Mouse (Mus musculus) liver, postnatal 0 days (tissue): ENCODE data around the gene Spns1. TPM values are rescaled to one million over a fixed set of nuclear protein-coding genes. Genes with fewer than 3 reads are reported as not detected.

Source experiments
- ATAC-seq: fragments of 200-750 bp; cut with Nextera tagmentation; 2 replicates; pipeline ENCODE4 v1.8.0; 2017; ENCODE audit warnings: mild to moderate bottlenecking, moderate library complexity
- DNase-seq: peaks from one replicate; pipeline ENCODE4 v3.0.0-alpha.2; 2016
- H3K27ac ChIP-seq: fragments of 300-500 bp; sonication (generic); 2 replicates; pipeline ENCODE4 v1.5.1; 2014; ENCODE audit warnings: antibody characterized with exemption, moderate library complexity, mild to moderate bottlenecking, low read depth
- H3K27me3 ChIP-seq: fragments of 300-500 bp; sonication (generic); 2 replicates; pipeline ENCODE4 v1.6.1; 2014; ENCODE audit warnings: low read length, control low read depth, mixed read lengths; ENCODE audit not compliant: insufficient read depth
- H3K36me3 ChIP-seq: fragments of 300-500 bp; sonication (generic); replicated peaks from 2 replicates; pipeline ENCODE4 v1.6.1; 2014; ENCODE audit warnings: mild to moderate bottlenecking, control low read depth, low read length, moderate library complexity, mixed read lengths; ENCODE audit not compliant: insufficient read depth
- H3K4me1 ChIP-seq: fragments of 300-500 bp; sonication (generic); 2 replicates; pipeline ENCODE4 v1.6.1; 2014; ENCODE audit warnings: antibody characterized with exemption, mild to moderate bottlenecking, control low read depth; ENCODE audit not compliant: insufficient read depth
- H3K4me2 ChIP-seq: fragments of 300-500 bp; sonication (generic); 2 replicates; pipeline ENCODE4 v1.6.1; 2014; ENCODE audit warnings: low read depth, mild to moderate bottlenecking, low read length, moderate library complexity, mixed read lengths
- H3K4me3 ChIP-seq: fragments of 300-500 bp; sonication (generic); 2 replicates; pipeline ENCODE4 v1.5.1; 2014; ENCODE audit warnings: low read depth, low read length
- H3K9ac ChIP-seq: fragments of 300-500 bp; sonication (generic); replicated peaks from 2 replicates; pipeline ENCODE4 v1.6.1; 2014; ENCODE audit warnings: mild to moderate bottlenecking, moderate library complexity
- H3K9me3 ChIP-seq: fragments of 300-500 bp; sonication (generic); 2 replicates; pipeline ENCODE4 v1.6.1; 2016; ENCODE audit warnings: mild to moderate bottlenecking, control low read depth, low read length, mixed read lengths
- CTCF ChIP-seq: sonication (generic); IDR thresholded peaks from 2 replicates; pipeline ENCODE4 v1.5.1; 2016; ENCODE audit warnings: antibody characterized with exemption, low read depth
- EP300 ChIP-seq: IDR thresholded peaks from 2 replicates; pipeline ENCODE4 v1.6.1; 2016; ENCODE audit warnings: antibody characterized with exemption, low read depth, mild to moderate bottlenecking
- WGBS: fragments of 180-500 bp; shearing (Covaris S2); extraction: QIAGEN DNeasy Blood & Tissue Kit; methylation state at CpG from one replicate; pipeline ENCODE4 v1.1.7; 2014; ENCODE audit not compliant: insufficient replicate concordance; 5-methylcytosine and 5-hydroxymethylcytosine counted together
- polyA plus RNA-seq: library from polyadenylated mRNA; unstranded; fragments of >200 nt; fragmentation: Nextera tagmentation; extraction: Ambion mirVana; gene quantifications from 2 replicates; pipeline ENCODE4 v1.2.1, GENCODE M21; 2015

Spns1 gene
- polyA plus RNA-seq, 1 experiment from 2014 or later, result 18.6 TPM

DNA sequence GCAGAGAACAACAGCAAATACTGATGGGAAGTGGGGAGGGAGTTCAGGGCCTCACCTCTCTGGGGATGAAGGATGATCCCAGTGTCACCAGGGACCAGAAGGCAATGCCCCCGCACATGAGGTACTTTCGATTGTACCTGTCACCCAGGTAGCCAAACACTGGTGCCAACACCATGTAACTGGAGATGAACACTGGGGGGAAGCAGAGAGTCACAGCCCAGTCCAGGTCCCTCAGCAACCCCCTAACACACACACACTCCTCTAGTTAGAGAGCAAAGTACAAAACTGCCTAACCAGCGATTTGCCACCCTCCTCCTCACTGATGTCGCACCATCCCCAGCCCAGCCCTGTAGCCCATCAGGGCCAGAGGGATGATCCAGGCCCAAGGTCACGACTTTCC is 2.2 kb downstream of the Spns1 start:
- no peak overlapping the region for H3K27ac ChIP-seq
- WGBS, result 63% methylated on average over 5 of the region's 5 CpGs
- no peak overlapping the region for H3K4me3 ChIP-seq
- peaks cover 21% of the 10 kb centered on the region for H3K4me1 ChIP-seq
- TF ChIP-seq EP300, result no peak
- peak; percentile 27; the same call in 1 of the 2 replicates for TF ChIP-seq CTCF
- ATAC-seq, result no peak
- no peaks in the 10 kb centered on the region for H3K27me3 ChIP-seq
- peaks cover 27% of the 10 kb centered on the region for H3K36me3 ChIP-seq
- no peak overlapping the region for H3K9ac ChIP-seq
- no peak for DNase-seq
- H3K4me2 ChIP-seq, result no peak overlapping the region
- H3K9me3 ChIP-seq, result no peaks in the 10 kb centered on the region

DNA sequence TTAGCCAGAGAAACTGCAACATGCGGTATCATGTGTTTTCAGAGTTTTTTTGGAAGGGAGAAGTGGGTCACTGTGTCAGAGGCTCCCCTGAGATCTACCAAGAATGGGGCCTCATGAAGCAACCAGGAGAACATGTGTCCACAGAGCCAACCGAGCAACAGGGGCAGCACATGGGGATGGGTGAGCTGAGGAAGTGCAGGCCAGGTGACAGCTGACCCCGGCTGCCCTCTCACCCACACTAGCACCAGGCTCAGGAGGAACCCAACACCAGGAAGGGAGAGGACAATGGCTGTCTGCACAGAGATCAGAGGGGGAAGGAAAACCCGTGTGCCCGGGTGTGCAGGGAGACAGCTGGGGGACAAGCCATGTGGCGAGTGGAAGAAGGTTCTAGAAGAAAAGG is 2.7 kb downstream of the Spns1 start:
- DNase-seq (no peak), ATAC-seq (no peak)
- Histone ChIP-seq H3K27ac (no peak overlapping the region), H3K27me3 (no peaks in the 10 kb centered on the region), H3K9me3 (no peaks in the 10 kb centered on the region), H3K9ac (no peak overlapping the region), H3K4me3 (no peak overlapping the region), H3K36me3 (peaks cover 30% of the 10 kb centered on the region), H3K4me2 (no peak overlapping the region), H3K4me1 (peaks cover 21% of the 10 kb centered on the region)
- TF ChIP-seq EP300 (no peak), CTCF (no peak)
- 57% methylated on average over 6 of the region's 6 CpGs for WGBS

DNA sequence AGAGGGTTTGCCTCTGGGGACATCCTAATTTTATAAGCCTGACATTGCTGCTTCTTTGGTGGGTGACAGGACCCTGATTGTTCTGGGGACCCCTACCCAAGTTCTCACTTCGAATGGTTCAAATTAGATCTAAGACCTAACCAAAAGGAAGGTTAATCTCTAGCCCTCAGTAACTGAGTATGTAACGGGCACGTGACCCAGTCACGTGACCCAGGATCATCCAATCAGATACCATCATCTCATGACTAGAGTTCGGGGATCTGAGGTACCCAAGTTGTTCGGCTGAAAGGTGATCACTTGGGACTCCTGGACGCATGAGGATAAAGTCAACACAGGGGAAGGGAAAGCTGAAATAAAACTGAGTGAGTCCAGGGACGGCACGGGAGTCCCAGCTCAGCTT is 4.2 kb downstream of the Spns1 start:
- no peak for ATAC-seq
- 86% methylated on average over 9 of the region's 9 CpGs for WGBS
- H3K36me3 ChIP-seq, result peaks cover 30% of the 10 kb centered on the region

DNA sequence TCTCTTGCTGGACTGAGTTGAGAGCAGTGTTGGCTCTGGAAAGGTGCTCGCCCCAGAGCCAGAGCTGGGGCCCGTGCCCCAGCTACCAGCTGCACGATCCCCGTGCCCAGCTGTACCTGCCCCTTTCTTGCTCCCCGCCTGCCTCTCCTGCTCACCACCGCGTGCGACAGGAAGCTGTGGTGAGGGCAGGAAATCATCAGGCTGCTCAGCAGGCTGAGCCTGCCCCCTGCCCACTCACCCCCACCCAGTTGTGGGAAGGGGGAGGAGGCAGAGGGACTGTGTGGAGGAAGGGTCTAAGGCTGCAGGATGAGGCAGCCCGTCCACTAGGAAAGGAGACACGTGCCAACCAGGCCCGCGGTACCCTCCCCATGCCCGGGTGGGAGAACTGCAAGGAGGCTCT is 7.9 kb downstream of the Spns1 start, which contains the start of gene Lat:
Gene Lat, minus strand, starts transcription at position 178 of the 400 bp plus-strand sequence.
- no peaks in the 10 kb centered on the region for H3K9me3 ChIP-seq
- peak; percentile 50 for DNase-seq
- H3K27me3 ChIP-seq, result no peaks in the 10 kb centered on the region
- 16% methylated on average over 13 of the region's 13 CpGs for WGBS
- H3K4me1 ChIP-seq, result no peaks in the 10 kb centered on the region
- peak; percentile 61 for ATAC-seq
- H3K9ac ChIP-seq, result peak within 1 kb of the TSS; percentile 21; the same call in 1 of the 2 replicates
- H3K36me3 ChIP-seq, result peaks cover 30% of the 10 kb centered on the region
- peak within 1 kb of the TSS; percentile 50 for H3K4me2 ChIP-seq
- H3K4me3 ChIP-seq, result no peak within 1 kb of the TSS
- TF ChIP-seq EP300 (no peak), CTCF (no peak)
- H3K27ac ChIP-seq, result no peak within 1 kb of the TSS

More for the DNA sequence above, 4.2 kb downstream of the Spns1 start:
- Histone ChIP-seq H3K27me3 (no peaks in the 10 kb centered on the region), H3K4me1 (peaks cover 20% of the 10 kb centered on the region), H3K9me3 (no peaks in the 10 kb centered on the region), H3K9ac (no peak overlapping the region), H3K4me2 (no peak overlapping the region), H3K27ac (no peak overlapping the region), H3K4me3 (no peak overlapping the region)
- DNase-seq, result no peak
- TF ChIP-seq EP300, result no peak
- TF ChIP-seq CTCF, result no peak

DNA sequence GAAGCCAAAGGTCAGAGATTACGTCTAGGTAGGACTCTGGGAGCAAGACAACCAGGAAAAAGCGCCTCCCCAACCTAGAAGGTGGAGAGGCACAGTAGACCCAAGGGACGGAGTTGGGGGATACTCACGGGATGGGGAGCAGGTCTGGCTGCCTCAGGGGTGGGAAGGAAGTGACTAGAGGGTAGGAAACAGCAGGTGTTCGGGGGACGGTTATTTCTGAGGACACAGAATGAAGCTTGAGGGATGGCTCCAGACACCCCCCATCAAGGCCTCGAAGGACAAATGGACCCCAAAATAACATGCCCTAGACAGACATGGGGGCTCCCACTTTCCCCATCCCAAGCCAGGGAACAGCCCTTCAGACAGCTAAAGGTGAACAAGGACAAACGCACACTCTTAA is 8.9 kb downstream of the Spns1 start:
- no peak overlapping the region for H3K9ac ChIP-seq
- ATAC-seq, result no peak
- no peaks in the 10 kb centered on the region for H3K9me3 ChIP-seq
- H3K36me3 ChIP-seq, result peaks cover 22% of the 10 kb centered on the region
- WGBS, result 60% methylated on average over 8 of the region's 8 CpGs
- H3K27me3 ChIP-seq, result no peaks in the 10 kb centered on the region
- no peak overlapping the region for H3K4me2 ChIP-seq
- no peaks in the 10 kb centered on the region for H3K4me1 ChIP-seq
- H3K4me3 ChIP-seq, result no peak overlapping the region
- no peak overlapping the region for H3K27ac ChIP-seq
- no peak for DNase-seq
- no peak for TF ChIP-seq EP300
- TF ChIP-seq CTCF, result no peak

DNA sequence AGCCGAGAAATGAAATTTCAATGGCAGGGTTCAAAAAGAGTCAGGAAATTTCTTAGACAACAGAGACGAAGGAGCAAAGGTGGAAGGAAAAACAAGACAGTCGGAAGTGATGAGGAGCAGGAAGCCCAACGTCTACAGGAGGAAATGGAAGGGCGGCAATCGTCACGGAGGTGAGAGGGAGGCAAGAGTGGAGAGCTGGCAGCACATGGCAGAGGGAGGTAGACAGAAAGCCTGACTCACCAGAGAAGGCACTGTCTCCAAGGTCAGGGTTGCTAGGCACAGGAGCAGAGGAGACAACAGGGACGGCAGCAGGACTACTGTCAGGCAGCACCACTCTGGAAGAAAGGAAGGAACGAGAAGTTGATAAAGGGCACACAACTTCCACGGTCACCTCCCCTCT is 9.6 kb downstream of the Spns1 start:
- Histone ChIP-seq H3K4me1 (no peaks in the 10 kb centered on the region), H3K4me3 (no peak overlapping the region), H3K27ac (no peak overlapping the region), H3K27me3 (no peaks in the 10 kb centered on the region), H3K36me3 (peaks cover 17% of the 10 kb centered on the region), H3K4me2 (no peak overlapping the region), H3K9me3 (no peaks in the 10 kb centered on the region), H3K9ac (no peak overlapping the region)
- no peak for ATAC-seq
- no peak for DNase-seq
- TF ChIP-seq EP300 (no peak), CTCF (no peak)
- WGBS, result 71% methylated on average over 10 of the region's 10 CpGs

DNA sequence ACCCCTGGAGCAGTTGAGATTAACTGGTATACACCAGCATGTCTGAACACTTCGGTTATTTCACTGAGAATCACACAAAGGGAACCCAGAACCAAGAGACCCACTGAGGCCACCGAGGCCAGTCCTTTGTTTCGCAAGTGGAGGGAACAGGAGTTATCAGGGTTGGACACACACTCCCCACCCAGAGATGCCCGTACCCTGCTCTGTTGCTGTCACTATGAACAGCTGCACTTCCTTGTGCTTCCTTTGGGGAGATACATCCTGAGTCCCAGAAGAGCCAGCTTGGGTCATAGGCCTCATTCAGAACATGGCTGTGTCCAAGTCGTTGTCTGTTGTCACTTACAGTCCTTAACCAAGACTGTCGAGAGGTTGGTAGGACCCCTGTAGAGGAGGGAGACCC is 14.2 kb downstream of the Spns1 start:
- WGBS, result 54% methylated on average over 6 of the region's 6 CpGs
- Histone ChIP-seq H3K4me2 (no peak overlapping the region), H3K9me3 (no peaks in the 10 kb centered on the region), H3K4me1 (no peaks in the 10 kb centered on the region), H3K4me3 (no peak overlapping the region), H3K36me3 (no peaks in the 10 kb centered on the region), H3K27ac (no peak overlapping the region), H3K27me3 (no peaks in the 10 kb centered on the region), H3K9ac (no peak overlapping the region)
- ATAC-seq, result no peak
- TF ChIP-seq EP300 (no peak), CTCF (no peak)
- DNase-seq, result no peak
